Mouse (Mus musculus) bone marrow, adult 2 months (tissue): Measurements from ENCODE around the gene Tob2. TPM values are rescaled to one million over a fixed set of nuclear protein-coding genes. Genes with fewer than 3 reads are reported as not detected.

Experiments used
- H3K27ac ChIP-seq: fragments of 200-500 bp; 2 replicates; pipeline ENCODE4 v1.5.1; 2012; ENCODE audit warnings: low read depth, mild to moderate bottlenecking, control low read depth, inconsistent platforms, low read length; ENCODE audit not compliant: control insufficient read depth, poor library complexity, insufficient read depth
- H3K4me1 ChIP-seq: fragments of 200-500 bp; 2 replicates; pipeline ENCODE4 v1.6.1; 2011; ENCODE audit warnings: low read length; ENCODE audit not compliant: control insufficient read depth, insufficient read depth
- H3K4me3 ChIP-seq: fragments of 200-500 bp; replicated peaks from 2 replicates; pipeline ENCODE3; 2011; ENCODE audit warnings: mild to moderate bottlenecking, low read depth, low read length, control low read depth; ENCODE audit not compliant: control insufficient read depth
- CTCF ChIP-seq: fragments of 200-500 bp; IDR thresholded peaks from 2 replicates; pipeline ENCODE4 v1.5.1; 2011; ENCODE audit warnings: low read length, control low read depth; ENCODE audit not compliant: control insufficient read depth, insufficient read depth
- POLR2A ChIP-seq: fragments of 200-500 bp; IDR thresholded peaks from 2 replicates; pipeline ENCODE4 v1.6.1; 2011; ENCODE audit warnings: low read depth, mild to moderate bottlenecking, control low read depth, low read length, borderline replicate concordance; ENCODE audit not compliant: control insufficient read depth
- WGBS: fragments of 180-500 bp; shearing (Covaris S2); methylation state at CpG from one replicate; pipeline ENCODE4 v1.1.7; 2018; 5-methylcytosine and 5-hydroxymethylcytosine counted together
- polyA plus RNA-seq: library from polyadenylated mRNA; stranded (reverse); fragments of >200 nt; gene quantifications from 2 replicates; pipeline ENCODE4 v1.2.4, GENCODE M21; 2011; ENCODE audit warnings: low replicate concordance; ENCODE audit not compliant: missing spikeins, insufficient read depth, insufficient read length

Tob2 gene
- polyA plus RNA-seq, 1 experiment, result 9.2 TPM

DNA sequence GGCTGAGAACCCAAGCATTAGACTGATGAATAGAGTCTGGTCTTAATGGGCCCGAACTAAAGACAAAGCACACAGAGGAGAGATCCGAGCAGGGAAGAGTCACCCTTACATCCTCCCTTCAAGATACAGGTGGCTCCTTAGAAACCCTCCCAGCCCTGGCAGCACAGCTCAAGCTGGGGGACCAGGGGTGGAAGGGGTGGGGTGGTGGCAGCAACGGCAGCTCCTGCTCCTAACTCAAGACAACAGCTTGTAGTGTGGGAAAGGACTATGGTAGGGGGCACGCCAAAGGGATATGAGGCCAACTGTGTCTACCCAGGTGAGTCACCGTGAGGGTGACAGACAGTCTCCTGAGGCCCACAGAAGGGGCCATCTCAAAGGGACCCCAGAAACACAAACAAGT lies 10.7 kb downstream of the Tob2 start:
- TF ChIP-seq CTCF, result no peak
- TF ChIP-seq POLR2A, result no peak
- no peaks in the 10 kb centered on the region for H3K4me1 ChIP-seq
- WGBS, result 88% methylated on average over 5 of the region's 5 CpGs
- no peak overlapping the region for H3K4me3 ChIP-seq
- no peak overlapping the region for H3K27ac ChIP-seq

DNA sequence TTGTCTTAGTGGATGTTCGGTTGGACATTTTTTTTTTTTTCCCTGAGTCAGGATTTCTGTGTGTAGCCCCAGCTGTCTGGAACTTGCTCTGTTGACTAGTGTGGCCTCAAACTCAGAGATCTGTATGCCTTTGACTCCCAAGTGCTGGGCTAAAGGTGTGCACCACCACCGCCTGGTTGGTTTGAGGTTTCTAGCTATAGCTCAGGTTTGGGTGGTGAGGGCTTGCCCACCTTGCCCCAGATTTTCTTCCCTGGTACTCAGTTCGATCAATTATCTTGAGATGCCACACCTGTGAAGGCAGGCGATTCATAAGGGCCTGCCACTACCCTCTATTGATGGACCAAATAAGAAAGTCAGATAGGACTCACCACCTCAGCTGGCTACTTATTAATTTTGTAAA lies 11.4 kb downstream of the Tob2 start:
- no peak for TF ChIP-seq CTCF
- TF ChIP-seq POLR2A, result no peak
- no peak overlapping the region for H3K4me3 ChIP-seq
- H3K4me1 ChIP-seq, result no peaks in the 10 kb centered on the region
- no peak overlapping the region for H3K27ac ChIP-seq
- 84% methylated on average over 4 of the region's 4 CpGs for WGBS

DNA sequence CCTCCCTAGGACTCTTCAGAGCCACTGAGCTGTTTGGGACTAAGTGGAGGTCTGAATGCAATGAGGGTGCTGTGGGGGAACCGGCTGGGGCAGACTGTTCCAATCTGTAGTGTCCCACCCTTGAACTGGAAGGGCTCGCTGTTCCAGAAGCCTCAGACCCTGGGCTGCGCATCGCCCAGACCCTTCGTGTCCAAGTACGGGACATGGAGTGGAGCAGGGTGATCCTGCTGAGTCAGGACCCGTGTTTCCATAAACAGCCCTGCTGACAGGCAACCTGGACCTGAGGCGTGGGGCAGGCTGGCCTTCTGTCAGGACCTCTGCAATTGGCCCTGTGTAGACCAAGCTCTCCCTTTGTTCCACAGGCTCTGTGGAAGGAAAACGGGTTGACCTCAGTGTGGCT lies 11.8 kb downstream of the Tob2 start:
- 90% methylated on average over 9 of the region's 9 CpGs for WGBS
- TF ChIP-seq POLR2A (no peak), CTCF (no peak)
- no peak overlapping the region for H3K27ac ChIP-seq
- no peaks in the 10 kb centered on the region for H3K4me1 ChIP-seq
- no peak overlapping the region for H3K4me3 ChIP-seq

DNA sequence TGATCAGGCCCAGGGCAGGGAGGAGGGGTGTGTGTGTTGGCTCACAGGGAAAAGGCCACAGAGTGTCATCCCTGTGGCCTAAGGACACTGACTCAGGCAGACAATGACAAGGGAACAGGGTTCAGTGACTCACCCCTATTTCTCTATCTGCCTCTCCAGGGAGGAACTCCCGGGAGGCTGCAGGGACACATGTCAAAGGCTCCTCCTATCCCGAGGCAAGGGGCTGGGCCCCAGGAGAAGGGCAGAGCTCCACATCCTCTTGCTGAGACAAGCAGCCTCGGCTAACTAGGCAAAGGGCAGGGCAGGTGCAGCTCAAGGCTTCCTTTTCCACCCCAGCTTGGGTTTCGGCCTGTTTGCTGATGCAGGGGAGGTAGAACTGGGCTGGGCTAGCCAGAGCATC lies 12.9 kb downstream of the Tob2 start:
- WGBS, result 43% methylated on average over 4 of the region's 4 CpGs
- Histone ChIP-seq H3K4me3 (no peak overlapping the region), H3K27ac (peak overlapping the region; percentile 4; the same call in 1 of the 2 replicates), H3K4me1 (no peaks in the 10 kb centered on the region)
- no peak for TF ChIP-seq CTCF
- no peak for TF ChIP-seq POLR2A

DNA sequence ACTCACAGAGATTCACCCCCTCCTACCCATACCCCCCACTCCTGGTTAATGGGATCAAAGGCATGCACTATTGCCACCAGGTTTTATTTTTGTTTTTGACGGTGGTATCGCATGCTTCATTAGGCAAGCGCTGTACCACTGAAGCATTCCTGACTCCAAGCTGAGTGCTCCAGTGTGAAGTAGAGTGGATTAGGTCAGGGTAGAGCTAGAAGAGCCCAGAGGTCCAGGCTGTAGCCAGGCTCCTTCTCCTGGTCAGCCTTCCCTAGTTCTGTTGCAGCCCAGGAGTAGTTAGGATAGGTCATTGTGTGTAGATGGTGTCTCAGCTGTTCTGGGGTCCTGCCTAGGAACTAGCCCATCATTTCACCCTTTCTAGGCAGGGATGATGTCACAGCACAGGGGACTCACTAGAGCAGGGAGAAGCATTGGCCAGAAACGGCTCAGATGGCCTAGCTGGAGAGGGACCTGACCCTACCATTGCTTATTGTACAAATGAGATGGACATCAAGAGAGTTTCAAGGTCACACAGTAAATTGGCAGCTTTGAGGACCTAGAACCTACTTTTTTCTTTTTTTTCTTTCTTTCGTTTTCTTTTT lies 13.5 kb downstream of the Tob2 start:
- TF ChIP-seq CTCF (no peak), POLR2A (no peak)
- Histone ChIP-seq H3K4me3 (no peak overlapping the region), H3K4me1 (no peaks in the 10 kb centered on the region), H3K27ac (no peak overlapping the region)
- 74% methylated on average over 5 of the region's 5 CpGs for WGBS

DNA sequence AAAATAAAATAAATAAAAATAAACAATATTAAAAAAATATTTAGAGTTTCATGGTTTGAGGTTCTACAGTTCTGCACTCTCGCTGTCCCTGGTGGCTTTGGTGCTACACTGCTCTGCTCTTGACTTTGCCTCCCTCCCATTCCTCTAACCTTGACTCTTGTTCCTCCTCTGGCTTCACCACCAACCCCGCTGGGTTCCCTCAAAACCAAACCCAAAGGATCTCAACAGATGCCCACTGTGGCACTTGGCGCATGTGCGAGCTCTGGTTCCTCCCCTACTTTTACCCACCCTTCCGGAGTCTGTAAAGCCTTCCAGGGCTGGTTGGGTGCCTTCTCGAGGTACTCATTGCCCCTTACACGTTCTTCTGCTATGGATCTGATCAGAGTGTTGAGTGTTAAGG lies 16.3 kb downstream of the Tob2 start:
- Histone ChIP-seq H3K4me1 (no peaks in the 10 kb centered on the region), H3K4me3 (no peak overlapping the region), H3K27ac (no peak overlapping the region)
- WGBS, result 42% methylated on average over 7 of the region's 7 CpGs
- TF ChIP-seq CTCF, result no peak
- no peak for TF ChIP-seq POLR2A

DNA sequence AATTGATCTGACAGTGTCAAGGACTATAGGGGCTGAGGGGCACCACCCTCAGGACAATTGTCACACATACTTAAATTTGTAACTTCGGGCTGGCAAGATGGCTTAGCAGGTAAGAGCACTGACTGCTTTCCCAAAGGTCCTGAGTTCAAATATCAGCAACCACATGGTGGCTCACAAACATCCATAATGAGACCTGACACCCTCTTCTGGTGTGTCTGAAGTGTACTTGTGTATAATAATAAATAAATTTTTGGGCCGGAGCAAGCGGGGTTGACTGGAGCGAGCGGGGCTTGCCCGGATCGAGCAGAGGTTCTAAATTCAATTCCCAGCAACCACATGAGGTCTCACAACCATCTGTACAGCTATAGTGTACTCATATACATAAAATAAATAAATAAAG lies 18.3 kb downstream of the Tob2 start:
- no peak for TF ChIP-seq POLR2A
- TF ChIP-seq CTCF, result no peak
- H3K27ac ChIP-seq, result no peak overlapping the region
- 91% methylated on average over 7 of the region's 7 CpGs for WGBS

DNA sequence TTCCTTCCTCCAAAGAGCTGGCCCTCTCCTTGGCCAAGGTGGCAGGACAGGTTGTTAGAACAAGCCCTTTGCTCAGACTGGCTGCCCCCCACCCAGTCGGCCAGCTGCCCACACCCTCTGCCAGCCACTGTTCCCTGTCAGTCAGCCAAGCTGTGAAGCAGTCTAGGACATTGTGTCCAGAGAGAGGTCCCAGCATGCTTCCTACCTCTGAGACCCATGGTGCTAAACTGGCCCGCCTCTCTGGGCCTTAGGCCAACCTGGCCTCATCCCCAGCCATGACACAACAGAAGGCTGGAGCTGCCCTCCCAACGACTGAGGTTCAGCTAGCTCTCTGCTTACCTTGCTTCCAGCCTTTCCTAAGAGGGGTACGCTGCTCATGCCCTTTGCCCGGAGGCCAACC lies 19.0 kb downstream of the Tob2 start:
- TF ChIP-seq POLR2A, result no peak
- no peak overlapping the region for H3K27ac ChIP-seq
- H3K4me3 ChIP-seq, result no peak overlapping the region

More for the DNA sequence above, 18.3 kb downstream of the Tob2 start:
- Histone ChIP-seq H3K4me1 (no peaks in the 10 kb centered on the region), H3K4me3 (no peak overlapping the region)

DNA sequence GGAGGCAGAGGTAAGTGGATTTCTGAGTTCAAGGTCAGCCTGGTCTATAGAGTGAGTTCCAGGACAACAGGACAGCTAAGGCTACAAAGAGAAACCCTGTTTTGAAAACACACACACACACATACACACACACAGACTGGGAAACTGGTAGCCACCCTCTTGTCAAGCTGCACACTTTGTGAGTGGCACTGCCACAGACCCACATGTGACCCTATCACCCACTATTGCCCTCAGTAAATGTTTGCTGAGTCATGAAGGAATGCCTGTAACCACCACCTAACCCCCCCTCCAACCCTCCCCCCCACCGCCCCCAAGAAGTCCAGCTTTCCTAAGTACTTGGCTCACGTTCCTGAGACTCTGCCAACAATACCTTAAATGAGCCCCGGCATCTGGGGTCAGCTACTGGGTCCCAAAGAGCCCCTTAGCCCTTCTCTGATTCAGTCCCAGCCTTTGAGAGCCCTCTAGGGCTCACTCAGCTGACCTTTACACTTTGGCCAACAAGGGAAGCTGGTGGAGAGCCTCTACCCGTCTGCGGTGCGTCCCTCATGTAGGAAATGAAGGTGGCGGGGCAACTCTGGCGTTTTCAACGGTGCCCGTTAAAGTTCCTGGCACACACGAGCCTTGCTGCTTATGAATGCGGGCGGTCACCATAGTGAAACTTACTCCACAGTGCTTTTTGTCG lies 19.9 kb downstream of the Tob2 start:
- H3K4me3 ChIP-seq, result no peak overlapping the region
- no peaks in the 10 kb centered on the region for H3K4me1 ChIP-seq
- 26% methylated on average over 14 of the region's 14 CpGs for WGBS
- H3K27ac ChIP-seq, result no peak overlapping the region
- TF ChIP-seq CTCF, result no peak
- no peak for TF ChIP-seq POLR2A

More for the DNA sequence above, 19.0 kb downstream of the Tob2 start:
- no peaks in the 10 kb centered on the region for H3K4me1 ChIP-seq
- 57% methylated on average over 5 of the region's 5 CpGs for WGBS
